Mouse (Mus musculus) common myeloid progenitor, adult 5-6 weeks (primary cell): ENCODE results near the gene Rrp1b. TPM values are rescaled to one million over a fixed set of nuclear protein-coding genes. Genes with fewer than 3 reads are reported as not detected.

ENCODE experiments used
- ATAC-seq: replicated peaks from 2 replicates; pipeline ENCODE4 v1.8.0; 2016; ENCODE audit warnings: low read depth, mild to moderate bottlenecking, moderate TSS enrichment, inconsistent platforms; ENCODE audit not compliant: poor library complexity, severe bottlenecking
- total RNA-seq: library from RNA; stranded (forward); fragments of 200-1000, 187-1606 nt; gene quantifications from 2 replicates; pipeline ENCODE4 v1.2.3, GENCODE M21; 2017

Gene Rrp1b
- 46.8 and 66.6 TPM in 2 replicates for total RNA-seq

DNA sequence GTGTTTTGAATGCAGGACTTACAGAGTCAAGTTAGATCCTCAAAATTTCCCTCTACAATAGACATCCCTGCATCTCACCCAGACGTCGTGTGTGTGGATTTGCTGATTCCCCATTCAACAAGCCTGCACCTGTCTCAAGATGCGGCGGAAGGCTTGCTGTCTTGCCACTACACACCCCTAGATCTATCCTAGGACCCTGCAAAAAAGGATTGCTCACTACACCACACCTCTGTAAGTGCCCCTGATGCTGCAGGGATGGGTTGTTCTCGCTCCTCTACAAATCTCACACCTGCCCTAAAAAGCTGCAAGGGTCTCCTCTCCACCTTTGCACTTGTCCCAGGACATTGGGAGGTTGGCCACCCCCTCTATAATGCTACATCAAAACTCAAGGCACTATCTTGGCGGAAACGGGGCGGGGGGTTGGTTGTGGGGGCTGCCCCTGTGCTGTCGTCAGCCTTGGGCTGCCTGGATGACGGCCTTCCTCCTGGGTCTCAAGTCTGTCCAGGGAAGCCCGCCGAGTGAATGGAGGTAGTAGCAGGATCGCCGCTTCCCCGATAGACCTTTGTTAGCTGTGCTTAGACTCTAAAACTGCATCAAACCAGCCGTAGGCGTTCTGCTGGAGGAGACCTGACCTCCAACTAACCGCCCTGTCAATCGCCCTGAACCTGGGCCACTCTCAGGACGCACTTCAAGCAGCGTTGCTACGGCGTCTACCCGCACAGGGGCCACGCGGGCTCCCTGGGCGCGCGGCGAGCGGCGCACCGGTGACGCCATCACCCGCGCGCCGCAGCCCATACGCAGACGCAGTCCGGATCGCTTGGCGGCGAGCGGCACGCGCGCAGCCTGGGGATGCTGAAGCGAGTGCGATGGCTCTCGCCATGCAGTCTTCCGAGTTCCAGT, at the start of gene Rrp1b, which contains the start of gene Hsf2bp:
Gene Rrp1b, plus strand, starts transcription at position 492 of the 900 bp plus-strand sequence.
Gene Hsf2bp, minus strand, starts transcription at position 741 of the 900 bp plus-strand sequence.
- peak; percentile 82 for ATAC-seq

DNA sequence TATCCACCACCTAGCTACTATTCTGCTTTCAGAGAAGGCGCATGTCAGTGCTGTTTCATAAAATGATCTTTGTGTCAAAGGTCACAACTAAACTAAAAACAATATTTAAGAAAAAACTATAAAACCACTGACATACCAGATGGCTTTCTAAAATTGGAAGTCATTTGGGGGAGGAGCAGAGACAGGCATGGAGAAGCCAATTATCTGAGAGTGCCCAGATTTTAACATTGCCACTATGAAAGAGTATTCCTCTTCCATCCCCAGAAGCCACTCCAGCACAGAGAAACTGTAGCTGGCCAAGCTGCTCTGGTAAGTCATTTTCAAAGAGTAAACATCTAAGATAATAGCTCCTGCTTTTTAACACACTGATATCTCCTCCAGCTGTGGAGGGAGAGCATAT, 49.0 kb upstream of the Rrp1b start:
- no peak for ATAC-seq

DNA sequence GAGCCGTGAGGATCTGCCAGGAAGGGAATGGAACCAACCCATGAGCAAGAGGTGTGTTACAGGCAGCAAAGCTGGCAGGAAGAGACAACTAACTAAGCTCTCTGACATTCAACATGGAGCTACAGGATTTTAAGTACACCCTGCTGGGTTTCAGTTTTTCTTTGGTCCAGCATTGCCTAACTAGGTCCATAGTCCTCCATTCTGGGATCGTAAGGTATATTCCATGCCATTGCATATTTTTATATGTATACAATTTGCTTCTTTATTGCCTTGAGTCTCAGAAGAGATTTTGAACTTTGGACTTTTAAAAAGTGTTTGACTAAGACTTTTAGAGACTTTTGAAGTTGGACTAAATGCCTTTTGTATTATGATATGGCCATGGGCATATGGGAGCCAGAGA, 46.9 kb upstream of the Rrp1b start:
- no peak for ATAC-seq

DNA sequence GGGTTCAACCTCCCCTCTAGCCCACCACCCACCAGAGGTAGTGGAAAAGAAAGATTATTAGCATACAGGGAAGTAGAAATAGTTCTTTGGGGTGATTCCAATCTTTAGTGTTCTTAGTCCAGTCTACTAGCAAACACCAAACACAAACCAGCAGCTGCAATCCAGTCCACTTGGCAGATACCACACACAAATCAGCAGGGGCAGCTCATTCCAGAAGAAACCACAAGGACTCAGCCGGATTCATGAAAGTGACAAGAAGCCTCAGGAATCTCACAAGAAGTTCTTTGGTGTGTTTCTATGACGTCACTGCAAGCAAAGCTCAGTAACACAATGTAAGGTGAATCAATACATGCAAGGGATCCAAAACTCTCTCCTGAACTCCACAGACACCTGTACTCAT, 43.9 kb upstream of the Rrp1b start:
- no peak for ATAC-seq

DNA sequence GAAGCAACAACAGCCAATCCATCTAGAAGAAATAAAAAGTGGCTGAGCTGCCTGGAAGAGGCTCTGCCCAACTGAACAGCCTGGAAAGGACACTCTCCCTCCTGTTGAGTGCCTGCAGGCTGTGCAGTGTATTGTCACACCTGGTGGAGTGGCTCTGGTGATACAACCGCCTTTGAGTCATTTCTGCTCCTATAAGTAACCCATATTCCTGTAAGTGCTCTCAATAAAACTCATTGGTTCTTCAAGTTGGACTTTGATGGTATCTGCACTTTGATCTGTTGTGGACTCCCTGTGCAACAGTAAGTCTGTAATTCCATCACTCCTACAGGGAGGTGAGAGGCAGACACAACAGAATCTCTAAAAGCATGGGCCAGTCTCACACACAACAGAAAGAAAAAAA, 42.5 kb upstream of the Rrp1b start:
- no peak for ATAC-seq

DNA sequence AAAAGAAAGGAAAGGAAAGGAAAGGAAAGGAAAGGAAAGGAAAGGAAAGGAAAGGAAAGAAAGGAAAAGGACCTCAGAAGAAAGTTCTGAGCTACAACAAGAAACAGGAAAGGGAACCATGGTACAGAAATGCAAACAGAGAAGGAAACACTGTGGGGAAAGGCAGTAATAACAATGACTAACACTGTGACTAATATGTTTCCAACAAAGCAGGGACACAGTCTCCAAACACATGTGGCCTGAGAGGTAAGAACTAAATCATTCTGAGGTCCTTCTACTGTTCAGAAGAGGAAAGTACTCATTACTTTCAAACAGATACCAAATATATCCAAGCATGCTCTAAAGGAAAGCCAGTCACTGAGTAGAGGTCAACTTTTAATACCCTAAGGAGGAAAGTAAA, 41.8 kb upstream of the Rrp1b start:
- ATAC-seq, result no peak

DNA sequence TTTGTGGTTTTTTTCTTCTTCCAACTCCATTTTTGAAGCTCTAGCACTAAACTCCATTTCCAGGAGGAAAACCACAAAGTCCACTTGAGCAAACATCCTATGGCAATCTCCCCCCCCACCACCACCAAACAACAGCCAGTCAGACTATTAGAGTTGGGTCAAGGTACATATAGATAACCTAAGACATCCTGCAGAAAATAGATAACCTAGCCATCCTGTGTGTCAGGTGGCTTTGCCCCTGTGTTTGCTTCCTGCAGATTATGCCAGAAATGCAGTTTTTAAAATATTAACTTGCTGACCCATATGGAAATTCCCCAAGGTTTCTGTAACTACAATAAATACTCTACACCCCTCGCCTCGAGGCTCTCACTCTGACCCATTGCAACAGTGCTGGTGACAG, 40.1 kb upstream of the Rrp1b start:
- ATAC-seq, result no peak

DNA sequence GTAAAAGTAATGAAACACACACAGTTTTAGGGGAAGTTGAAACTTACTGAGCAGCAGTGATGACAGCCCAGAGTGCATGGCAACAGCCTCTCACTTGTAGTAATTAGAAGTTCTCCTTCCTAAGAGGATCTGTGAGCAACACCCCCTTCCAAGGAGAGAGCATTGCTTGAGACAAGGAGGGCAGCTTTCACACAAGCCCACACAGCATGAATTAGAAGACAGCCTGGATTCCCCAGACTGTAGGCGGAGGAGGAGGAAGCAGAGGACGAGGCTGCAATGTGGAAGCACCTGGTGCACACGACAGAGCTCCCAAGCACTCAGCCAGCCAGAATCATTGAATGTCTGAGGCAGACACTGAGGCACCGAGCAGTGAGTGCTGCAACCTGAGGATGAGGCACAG, 39.6 kb upstream of the Rrp1b start:
- ATAC-seq, result 0 out of 2 replicates have a peak, but pooled peaks have one; percentile 29

DNA sequence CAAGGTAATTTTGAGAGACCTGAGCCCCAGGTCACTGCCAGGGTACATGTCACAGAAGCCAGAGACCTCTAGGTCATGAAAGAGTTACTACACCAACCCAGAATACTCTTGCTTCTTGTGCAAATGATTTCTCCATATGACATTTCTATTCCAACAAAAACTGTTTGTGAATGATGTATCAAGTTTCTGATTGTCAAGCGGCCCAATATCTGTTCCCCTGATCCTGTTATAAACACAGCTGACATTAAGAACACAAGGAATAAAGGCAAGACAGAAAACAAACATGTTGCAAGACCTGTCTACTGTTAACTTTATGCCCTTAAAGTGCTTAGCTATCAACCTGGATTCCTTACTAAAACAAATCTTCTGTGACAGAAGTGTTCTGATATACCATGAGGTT, 37.5 kb upstream of the Rrp1b start:
- ATAC-seq, result no peak

DNA sequence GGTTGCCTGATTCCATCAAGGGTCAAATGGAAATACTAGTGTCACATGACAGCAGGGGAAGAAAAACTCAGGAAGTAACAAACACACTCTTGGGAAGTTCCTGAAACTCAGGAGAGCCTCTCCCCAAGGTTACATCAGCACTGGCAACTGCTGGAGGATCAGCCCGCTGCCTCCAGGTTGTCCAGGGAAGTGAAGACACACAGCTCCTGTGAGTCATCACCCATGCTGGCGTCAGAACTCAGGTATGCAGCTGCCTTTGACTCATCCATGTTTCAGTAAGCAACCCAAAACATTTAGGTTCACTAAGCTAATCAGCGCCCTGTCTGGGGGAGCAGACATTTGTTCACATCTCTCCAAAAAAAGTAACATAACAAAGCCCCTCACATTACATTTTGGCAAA, 32.6 kb upstream of the Rrp1b start:
- no peak for ATAC-seq

DNA sequence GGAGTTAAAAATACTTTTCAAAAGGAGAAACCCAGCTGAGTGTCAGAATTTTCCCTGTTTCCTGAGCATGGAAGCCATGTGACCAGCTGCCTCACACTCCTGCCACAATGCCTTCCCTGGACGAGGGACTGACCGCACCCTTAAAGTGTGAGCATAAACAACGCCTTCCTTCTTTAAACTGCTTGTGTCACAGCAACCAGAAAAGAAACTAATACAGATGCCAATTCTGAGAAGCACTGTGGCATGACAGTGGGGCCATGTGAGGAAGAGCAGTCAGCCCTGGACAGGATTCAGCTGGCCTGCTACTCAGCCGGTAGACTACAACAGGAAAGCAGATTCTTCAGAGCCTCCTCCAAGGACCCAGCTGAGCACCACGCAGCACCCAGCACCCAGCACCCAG, 29.1 kb upstream of the Rrp1b start:
- no peak for ATAC-seq

DNA sequence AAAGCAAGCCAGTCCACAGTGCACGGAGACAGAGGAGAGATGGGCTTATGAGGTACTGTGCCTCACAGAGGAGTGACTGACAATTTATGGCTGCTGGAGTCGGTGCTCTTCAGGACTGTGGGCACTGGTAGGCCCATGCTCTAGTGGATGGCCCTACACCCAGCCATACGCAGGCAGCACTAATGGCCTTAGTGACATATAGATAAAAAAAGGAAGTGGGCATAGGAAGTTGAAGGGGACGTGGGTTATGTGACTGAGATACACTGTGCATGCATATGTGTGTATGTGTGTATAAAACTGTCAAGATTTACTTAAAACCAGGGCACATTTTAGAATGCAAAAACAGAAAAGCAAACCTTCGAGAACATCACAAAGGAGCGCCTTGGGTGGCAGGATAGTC, 24.2 kb upstream of the Rrp1b start:
- peak; percentile 50; the same call in 1 of the 2 replicates for ATAC-seq

DNA sequence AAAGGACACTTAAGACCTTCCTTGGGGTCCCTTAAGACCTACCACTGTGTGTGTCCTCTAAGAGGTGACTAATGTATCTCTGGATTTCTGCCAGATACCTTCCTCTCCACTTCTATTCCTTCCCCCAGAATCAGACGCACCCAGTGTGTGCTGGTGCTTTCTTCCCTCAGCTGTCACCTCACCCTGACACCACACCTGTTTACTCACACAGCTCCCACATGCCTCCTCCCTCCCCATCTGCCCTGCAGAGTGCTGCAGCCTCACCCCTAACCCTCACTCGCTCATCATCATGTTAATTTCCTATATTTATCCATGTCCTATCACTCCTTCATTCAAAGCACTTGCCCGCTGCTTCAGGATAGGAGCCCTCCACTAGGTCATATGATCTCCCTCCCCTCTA, 23.6 kb upstream of the Rrp1b start:
- no peak for ATAC-seq

DNA sequence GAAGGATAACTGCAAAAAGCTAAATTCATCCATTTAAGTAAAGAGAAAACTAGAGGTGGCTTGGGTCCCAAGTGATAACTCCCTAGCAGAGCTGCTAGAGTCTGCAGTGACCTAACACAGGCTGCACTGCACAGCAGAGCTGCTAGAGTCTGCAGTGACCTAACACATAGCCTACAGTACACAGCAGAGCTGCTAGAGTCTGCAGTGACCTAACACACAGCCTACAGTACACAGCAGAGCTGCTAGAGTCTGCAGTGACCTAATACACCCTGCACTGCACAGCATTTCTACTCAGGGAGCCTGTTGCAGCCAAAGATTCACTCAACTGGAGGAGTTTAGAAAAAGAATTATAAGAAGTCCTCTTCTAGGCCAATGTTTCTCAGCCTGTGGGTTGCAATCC, 22.2 kb upstream of the Rrp1b start:
- no peak for ATAC-seq

DNA sequence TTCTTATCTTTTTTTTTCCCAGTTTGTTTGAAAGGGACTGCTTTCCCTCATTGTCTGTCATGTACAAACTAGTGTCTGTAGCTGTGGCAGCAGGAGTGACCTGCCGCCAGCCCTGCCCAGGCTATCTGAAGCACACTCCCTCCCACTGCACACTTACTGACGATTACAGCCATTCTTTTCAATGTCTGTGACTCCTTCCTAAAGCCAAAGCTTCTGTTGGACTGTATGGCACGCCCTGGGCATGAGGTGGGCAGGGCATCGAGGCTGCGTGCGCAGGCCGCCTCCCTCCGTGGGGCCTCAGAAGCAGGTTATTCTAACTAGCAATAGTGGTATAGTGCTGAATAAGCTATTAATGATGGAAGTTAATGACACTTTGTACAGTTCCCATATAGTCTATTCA, 19.4 kb upstream of the Rrp1b start:
- ATAC-seq, result no peak

DNA sequence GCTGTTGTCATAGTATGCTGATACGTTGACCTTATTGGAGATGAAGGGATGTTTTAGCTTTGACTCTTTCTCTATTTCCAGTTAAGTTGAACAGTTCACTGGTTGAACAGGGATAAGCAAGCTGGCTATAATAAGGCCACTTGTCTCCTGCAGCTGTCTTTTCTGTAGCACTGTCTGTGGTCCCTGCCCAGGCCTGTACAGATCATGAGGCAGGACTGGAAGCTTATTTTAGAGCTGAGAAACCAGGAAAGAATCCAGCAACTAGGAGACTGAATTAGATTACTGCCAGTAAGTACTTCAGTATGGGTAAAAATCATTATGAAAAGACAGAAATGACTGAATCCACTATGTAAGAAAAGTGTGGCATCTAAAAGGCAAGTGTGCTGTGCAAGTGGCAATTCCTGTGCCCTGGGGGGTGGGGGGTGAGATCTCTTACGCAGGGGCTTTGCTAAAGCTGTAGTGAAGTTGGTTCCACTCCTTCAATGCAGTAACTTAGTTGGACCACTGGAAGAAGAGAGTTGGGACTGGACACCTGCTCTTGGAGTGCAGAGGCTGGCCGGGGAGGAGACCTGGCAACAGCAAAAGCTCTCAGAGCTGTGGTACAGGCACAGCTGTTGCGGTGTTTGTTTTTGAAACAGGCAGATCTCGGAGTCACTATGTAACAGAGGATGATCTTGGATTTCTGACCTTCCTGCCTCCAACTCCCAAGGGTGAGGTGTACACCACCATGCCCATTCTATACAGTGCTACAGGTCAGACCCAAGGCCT, 17.6 kb upstream of the Rrp1b start:
- ATAC-seq, result no peak

DNA sequence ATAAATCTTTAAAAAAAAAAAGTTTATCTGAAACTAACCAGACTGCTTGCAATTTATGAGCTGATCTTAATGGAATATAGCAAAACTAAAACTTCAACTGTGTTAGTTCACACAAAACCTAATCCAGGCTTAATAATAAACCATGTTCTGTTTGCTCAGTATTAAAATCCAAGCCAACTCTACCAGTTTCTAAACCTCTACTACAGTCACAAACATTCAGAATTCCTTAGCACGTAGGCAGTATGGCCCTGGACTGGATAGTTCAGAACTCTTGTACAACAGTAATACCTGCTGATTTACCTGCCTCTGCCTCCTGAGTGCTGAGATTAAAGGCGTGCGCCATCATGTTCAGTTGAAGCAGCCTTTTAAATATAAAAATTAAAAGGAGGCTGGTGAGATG, 13.9 kb upstream of the Rrp1b start:
- no peak for ATAC-seq

DNA sequence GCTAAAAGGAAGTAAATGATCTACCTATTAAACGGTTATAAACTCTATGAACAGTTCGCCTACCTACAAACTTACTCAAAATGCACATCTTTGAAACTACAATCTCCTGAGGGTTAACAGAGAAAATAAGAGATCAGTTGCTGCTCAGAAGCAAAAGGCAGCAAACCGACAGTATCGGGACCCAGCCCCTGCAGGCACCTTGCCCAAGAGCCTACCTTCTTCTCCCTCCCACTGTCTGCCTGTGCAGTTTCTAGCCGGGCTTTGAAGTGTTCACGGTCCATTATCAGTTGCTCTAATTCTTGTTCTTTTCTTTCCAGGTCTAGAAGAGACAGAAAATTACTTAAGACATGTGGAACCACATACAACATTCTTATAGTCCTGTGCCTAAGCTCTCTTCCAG, 13.3 kb upstream of the Rrp1b start:
- ATAC-seq, result no peak

DNA sequence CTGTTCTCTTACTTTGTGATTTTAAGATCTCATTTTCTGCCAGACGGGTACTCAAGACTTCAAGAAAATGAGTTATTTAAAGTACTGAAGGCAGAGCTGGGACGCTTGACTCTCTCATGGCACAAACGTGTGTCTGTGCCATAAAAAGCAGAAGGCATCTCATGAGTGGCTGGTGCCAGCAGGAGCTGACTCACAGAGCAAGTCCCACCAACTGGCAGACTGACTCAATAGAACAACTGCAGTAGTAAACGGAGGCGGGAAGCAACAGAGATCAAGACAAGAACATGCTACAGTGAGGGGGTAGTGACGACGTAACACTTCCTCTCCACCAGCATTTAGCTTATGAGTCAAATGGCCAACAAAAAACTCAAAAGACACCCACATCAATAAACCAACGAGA, 12.8 kb upstream of the Rrp1b start:
- ATAC-seq, result no peak

DNA sequence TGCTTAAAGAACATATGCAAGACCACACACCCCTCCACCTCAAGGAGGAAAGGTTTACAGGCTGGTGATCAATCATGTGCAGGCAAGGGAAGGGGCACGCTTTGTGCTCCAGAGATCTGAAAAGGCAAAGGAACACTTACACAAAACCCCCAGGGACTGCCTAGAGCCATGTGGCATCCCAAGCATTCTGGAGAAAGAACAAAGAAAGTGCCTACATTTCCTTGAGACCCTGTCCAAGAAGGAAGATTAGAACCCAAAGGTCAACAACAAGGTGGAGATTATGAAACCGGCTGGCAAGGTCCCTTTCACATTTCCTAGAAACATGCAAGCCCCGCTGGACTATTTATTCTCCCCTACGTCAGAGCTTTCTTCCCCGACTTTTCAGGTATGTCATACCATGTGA, 11.2 kb upstream of the Rrp1b start:
- no peak for ATAC-seq

DNA sequence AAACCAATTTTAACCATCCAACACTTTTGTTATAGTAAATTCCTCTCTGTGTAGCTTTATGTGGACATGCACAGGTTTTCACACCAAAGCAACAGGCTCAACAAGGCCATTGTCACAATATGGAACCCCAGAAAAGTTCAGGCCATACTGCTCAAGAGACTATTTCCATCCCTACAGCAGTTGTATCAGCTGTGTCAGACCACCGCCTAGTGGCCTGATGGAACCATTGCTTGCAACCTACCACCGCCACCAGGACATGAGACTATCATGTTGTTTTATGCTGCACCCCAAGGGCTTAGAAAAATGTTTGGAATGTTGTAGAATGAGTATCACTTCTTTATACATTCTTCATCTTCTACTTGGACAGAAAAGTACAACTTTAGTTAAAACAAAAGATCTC, 10.5 kb upstream of the Rrp1b start:
- ATAC-seq, result peak; percentile 90
